Mouse (Mus musculus): ENCODE measurements at regions not wholly inside any gene's neighbourhood (a gene's known extent, or its start where the extent isn't known, plus 50 kb on each side); places are given as distances from the start of the nearest gene placed in this dataset.

GRCm38 (mm10) chr7:83077035-83077918, 210.1 kb downstream of the Mex3b start:
- no peak for DNase-seq

- DNase-seq: no peak
These were observed 210.8 kb downstream of the Mex3b start for GRCm38 (mm10) chr7:83077919-83078265.

GRCm38 (mm10) chr7:83078695-83079094, 211.6 kb downstream of the Mex3b start:
- DNase-seq: no peak

- DNase-seq: no peak
These were observed 212.7 kb downstream of the Mex3b start for GRCm38 (mm10) chr7:83079842-83080241.

GRCm38 (mm10) chr7:83084496-83085082, 217.5 kb downstream of the Mex3b start:
- no peak for DNase-seq

- no peak for DNase-seq
These were observed 218.5 kb downstream of the Mex3b start for GRCm38 (mm10) chr7:83085547-83086158.

GRCm38 (mm10) chr7:83087408-83087807, 220.3 kb downstream of the Mex3b start:
- no peak for DNase-seq

- DNase-seq: no peak
These were observed 221.0 kb downstream of the Mex3b start for GRCm38 (mm10) chr7:83088125-83088524.

- peak in 1 of 2 experiments; percentile 24 for DNase-seq
These were observed 222.3 kb downstream of the Mex3b start for GRCm38 (mm10) chr7:83089330-83089982.

GRCm38 (mm10) chr7:83093923-83094355, 226.8 kb downstream of the Mex3b start:
- DNase-seq: no peak

- DNase-seq: no peak
These were observed 227.8 kb downstream of the Mex3b start for GRCm38 (mm10) chr7:83094899-83095298.

- no peak for DNase-seq
These were observed 228.5 kb downstream of the Mex3b start for GRCm38 (mm10) chr7:83095593-83095992.

GRCm38 (mm10) chr7:83104426-83104825, 237.3 kb downstream of the Mex3b start:
- no peak for DNase-seq

GRCm38 (mm10) chr7:83105672-83106071, 238.5 kb downstream of the Mex3b start:
- DNase-seq: no peak

- no peak for DNase-seq
These were observed 244.2 kb downstream of the Mex3b start for GRCm38 (mm10) chr7:83111217-83111823.

- DNase-seq: no peak
These were observed 249.4 kb downstream of the Mex3b start for GRCm38 (mm10) chr7:83116487-83116886.

GRCm38 (mm10) chr7:83117065-83117464, 249.9 kb downstream of the Mex3b start:
- no peak for DNase-seq

GRCm38 (mm10) chr7:83126196-83126595, 259.1 kb downstream of the Mex3b start:
- DNase-seq: no peak

GRCm38 (mm10) chr7:83140216-83140615, 273.1 kb downstream of the Mex3b start:
- DNase-seq: no peak

GRCm38 (mm10) chr7:83140658-83141057, 273.5 kb downstream of the Mex3b start:
- DNase-seq: no peak

GRCm38 (mm10) chr7:83144018-83144417, 276.9 kb downstream of the Mex3b start:
- no peak for DNase-seq

GRCm38 (mm10) chr7:83145551-83145950, 278.4 kb downstream of the Mex3b start:
- no peak for DNase-seq
